In the genomic region with DNA sequence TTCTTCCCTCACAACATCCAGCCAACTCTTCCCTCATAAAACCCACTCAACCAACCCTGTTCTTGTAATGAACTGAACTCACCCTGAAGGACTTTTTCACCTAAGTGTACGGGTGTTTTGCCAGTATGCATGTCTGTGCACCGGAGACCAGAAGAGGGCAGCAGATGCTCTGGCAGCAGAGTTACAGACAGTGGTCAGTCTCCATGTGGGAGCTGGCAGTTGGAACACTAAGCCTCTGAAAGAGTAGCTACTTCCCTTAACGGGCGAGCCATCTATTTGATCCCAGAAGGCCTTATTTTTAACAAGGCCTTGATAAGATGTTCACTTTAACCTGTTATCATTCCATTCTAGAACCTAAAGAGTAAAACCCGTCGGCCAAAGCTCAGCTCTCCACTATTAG, we compare ENCODE assay signal across 9 mouse cellular contexts. TPM values are rescaled to one million over a fixed set of nuclear protein-coding genes. Genes with fewer than 3 reads are reported as not detected.
DNase-seq lines count a peak whose midpoint lies in the region; ATAC-seq and TF ChIP-seq lines count a peak whose summit lies in the region.
"Had no signal": no experiment of that assay in that cellular context is flagged by ENCODE, and none has a peak within 500 bp of the region (broad histone marks: within the 10 kb centered on the region; RNA-seq: fewer than 3 reads in every experiment).

No protein-coding gene starts in this region.

- peak; percentile 60 for TF ChIP-seq POLR2A in CH12.LX (IDR thresholded peaks at IDR 0.05; ENCODE audit: low read depth, low read length)

- dilution Hi-C loops in CH12.LX (cut with MboI; ENCODE audit: extremely low pct_ligation_motif_present, extremely low pct_unique_long_range_greater_than_20kb, low sequenced_read_pairs): no loop called here

- no peak overlapping the region for H3K27ac ChIP-seq in CH12.LX (ENCODE audit: insufficient read depth, low read depth)
- H3K27ac ChIP-seq in heart, embryonic 13.5 days (replicated peaks): no peak overlapping the region; the same call in 1 of the 2 replicates
- H3K27ac ChIP-seq: hindbrain, embryonic 15.5 days had no signal

- peaks cover 52 to 71% of the 10 kb centered on the region in 2 experiments for H3K36me3 ChIP-seq in CH12.LX (replicated peaks in 1 of 2; ENCODE audit: control insufficient read depth in 1 of 2, insufficient read depth in 1 of 2, low read length in 1 of 2)
- H3K36me3 ChIP-seq in heart, embryonic 13.5 days: peaks cover 65% of the 10 kb centered on the region

- in situ Hi-C loops in CH12.LX (cut with MboI; ENCODE audit: low pct_ligation_motif_present, low pct_unique_long_range_greater_than_20kb, low sequenced_read_pairs): no loop called here

- DNase-seq in gastrocnemius, adult 18-20 months (ENCODE audit: low spot score): peak; percentile 39
- no peak for DNase-seq in gastrocnemius, postnatal 25 days
- peak; percentile 89 for DNase-seq in CH12.LX (ENCODE audit: extremely low read depth)
- peak; percentile 80 to 81 for DNase-seq in cerebellum, postnatal 10 days
- peak; percentile 75 to 77 for DNase-seq in kidney, postnatal 25 days
- DNase-seq in testis, postnatal 14 days (ENCODE audit: low spot score): peak; percentile 33

- TF ChIP-seq EP300 in CH12.LX (IDR thresholded peaks at IDR 0.05; ENCODE audit: low read length): no peak

- H3K4me3 ChIP-seq in CH12.LX (replicated peaks in 1 of 3; ENCODE audit: low read depth in 2 of 3, low read length in 2 of 3, poor library complexity in 1 of 3): no peak overlapping the region
- H3K4me3 ChIP-seq in heart, embryonic 13.5 days: no peak overlapping the region
- H3K4me3 ChIP-seq: hindbrain, embryonic 15.5 days had no signal

- no peak overlapping the region for H3K9ac ChIP-seq in CH12.LX (ENCODE audit: insufficient read depth, low read depth)
- H3K9ac ChIP-seq in heart, embryonic 13.5 days: no peak overlapping the region
- H3K9ac ChIP-seq: hindbrain, embryonic 15.5 days had no signal

- H3K27me3 ChIP-seq in CH12.LX (replicated peaks): no peaks in the 10 kb centered on the region
- H3K27me3 ChIP-seq in heart, embryonic 13.5 days (replicated peaks): no peaks in the 10 kb centered on the region
- H3K27me3 ChIP-seq: hindbrain, embryonic 15.5 days had no signal

- no peak overlapping the region for H3K4me2 ChIP-seq in CH12.LX (ENCODE audit: insufficient read depth, low read depth, poor library complexity, severe bottlenecking)
- H3K4me2 ChIP-seq in heart, embryonic 13.5 days: no peak overlapping the region
- H3K4me2 ChIP-seq: hindbrain, embryonic 15.5 days had no signal

- peak; percentile 76 to 79 for TF ChIP-seq CTCF in CH12.LX (conservative IDR thresholded peaks at IDR 0.05 in 1 of 2, IDR thresholded peaks at IDR 0.05 in 1 of 2; ENCODE audit: low read depth in 2 of 2, low read length in 2 of 2)

- H3K4me1 ChIP-seq in CH12.LX (ENCODE audit: control insufficient read depth in 1 of 2, insufficient read depth in 2 of 2): peaks cover 3 to 41% of the 10 kb centered on the region in 2 experiments
- H3K4me1 ChIP-seq in heart, embryonic 13.5 days: peaks cover 37% of the 10 kb centered on the region

- TF ChIP-seq RAD21 in CH12.LX (IDR thresholded peaks at IDR 0.05; ENCODE audit: low read depth, low read length): peak; percentile 50

- H3K79me2 ChIP-seq in CH12.LX (replicated peaks; ENCODE audit: control insufficient read depth, extremely low read depth, insufficient read depth, poor library complexity, severe bottlenecking): peaks cover 23% of the 10 kb centered on the region

- no peaks in the 10 kb centered on the region for H3K9me3 ChIP-seq in CH12.LX (replicated peaks; ENCODE audit: low read length)
- H3K9me3 ChIP-seq in heart, embryonic 13.5 days: no peaks in the 10 kb centered on the region
- H3K9me3 ChIP-seq: hindbrain, embryonic 15.5 days had no signal

- WGBS in heart, embryonic 13.5 days: 58% methylated on average over 6 of the region's 6 CpGs

- ATAC-seq in heart, embryonic 13.5 days (ENCODE audit: extremely low read depth, insufficient number of reproducible peaks, low FRiP score, low TSS enrichment): 0 out of 2 replicates have a peak, but pooled peaks have one; percentile 39
- ATAC-seq in megakaryocyte progenitor cell, adult 5-6 weeks (replicated peaks; ENCODE audit: poor library complexity): peak; percentile 70

TF ChIP-seq in CH12.LX, 34 proteins besides CTCF, POLR2A, EP300 and RAD21 (continues in another document):
- TF ChIP-seq CHD2 (IDR thresholded peaks at IDR 0.05; ENCODE audit: low read length) (peak; percentile 26), TBP (conservative IDR thresholded peaks at IDR 0.05; ENCODE audit: low read depth, low read length) (no peak), TCF12 (IDR thresholded peaks at IDR 0.05; ENCODE audit: low read depth, low read length) (peak; percentile 39; the same call in 1 of the 2 replicates), JUND (conservative IDR thresholded peaks at IDR 0.05; ENCODE audit: low read depth, low read length) (no peak), ZC3H11A (IDR thresholded peaks at IDR 0.05; ENCODE audit: low read depth, low read length) (no peak), PAX5 (IDR thresholded peaks at IDR 0.05; ENCODE audit: low read length) (no peak), MYC (IDR thresholded peaks at IDR 0.05; ENCODE audit: low read depth, low read length) (peak; percentile 68; the same call in 1 of the 2 replicates), RCOR1 (conservative IDR thresholded peaks at IDR 0.05; ENCODE audit: low read depth, low read length) (no peak), MXI1 (IDR thresholded peaks at IDR 0.05; ENCODE audit: low read depth, low read length) (0 out of 2 replicates have a peak, but pooled peaks have one; percentile 39), SMC3 (IDR thresholded peaks at IDR 0.05; ENCODE audit: low read depth, low read length) (peak; percentile 42), ZNF384 (IDR thresholded peaks at IDR 0.05; ENCODE audit: low read depth, low read length) (no peak), CHD1 (IDR thresholded peaks at IDR 0.05; ENCODE audit: low read depth, low read length) (no peak), UBTF (IDR thresholded peaks at IDR 0.05; ENCODE audit: low read depth, low read length) (no peak), NELFE (IDR thresholded peaks at IDR 0.05; ENCODE audit: low read depth, low read length) (no peak), BHLHE40 (IDR thresholded peaks at IDR 0.05; ENCODE audit: low read depth, low read length) (no peak), IRF4 (IDR thresholded peaks at IDR 0.05; ENCODE audit: low read depth, low read length) (0 out of 2 replicates have a peak, but pooled peaks have one; percentile 33), USF1 (IDR thresholded peaks at IDR 0.05; ENCODE audit: low read depth, low read length) (no peak), MEF2A (IDR thresholded peaks at IDR 0.05; ENCODE audit: borderline replicate concordance, low read depth, low read length) (peak; percentile 37; the same call in 1 of the 2 replicates), POLR2AphosphoS2 (IDR thresholded peaks at IDR 0.05; ENCODE audit: low read depth, low read length) (peak; percentile 82), ETS1 (conservative IDR thresholded peaks at IDR 0.05; ENCODE audit: low read depth, low read length) (no peak), MAX (IDR thresholded peaks at IDR 0.05; ENCODE audit: low read length) (peak; percentile 54; the same call in 1 of the 2 replicates), ZMIZ1 (IDR thresholded peaks at IDR 0.05; ENCODE audit: low read depth, low read length) (0 out of 2 replicates have a peak, but pooled peaks have one; percentile 25), KAT2A (IDR thresholded peaks at IDR 0.05; ENCODE audit: insufficient replicate concordance, low read length) (no peak), E2F4 (IDR thresholded peaks at IDR 0.05; ENCODE audit: insufficient replicate concordance, low read depth, low read length) (no peak), MAZ (IDR thresholded peaks at IDR 0.05; ENCODE audit: low read depth, low read length) (no peak), GABPA (IDR thresholded peaks at IDR 0.05; ENCODE audit: insufficient replicate concordance, low read depth, low read length) (no peak), HCFC1 (IDR thresholded peaks at IDR 0.05; ENCODE audit: low read depth, low read length) (no peak), MAFK (IDR thresholded peaks at IDR 0.05; ENCODE audit: insufficient replicate concordance, low read length) (no peak), USF2 (conservative IDR thresholded peaks at IDR 0.05; ENCODE audit: low read depth, low read length) (no peak; the same call in 1 of the 2 replicates), ELF1 (IDR thresholded peaks at IDR 0.05; ENCODE audit: low read depth, low read length) (peak; percentile 38; the same call in 1 of the 2 replicates)

RNA-seq across cellular contexts. Expression of a gene that starts 1.4 kb away (rescaled TPM):
- total RNA-seq in gastrocnemius, adult 18-20 months (2021): under 1 TPM in 1 of 2 experiments, not detected in 1; 0.09 TPM
- total RNA-seq in gastrocnemius, postnatal 25 days (2021): not detected
- total RNA-seq in CH12.LX (2012; rRNA removed) (0.42 and 0.67 TPM in 2 replicates), CH12.LX (2014; rRNA removed) (0.16 and 0.41 TPM in 2 replicates)
- polyA plus RNA-seq in CH12.LX (2012; ENCODE audit: insufficient read length, low read depth): 0.14 and 0.34 TPM in 2 replicates
- 0.10 and 0.12 TPM in 2 replicates for polyA plus RNA-seq in heart, embryonic 13.5 days (2015; fragmentation: Nextera tagmentation; extraction: Ambion mirVana)
- not detected in 2 replicates for total RNA-seq in megakaryocyte progenitor cell, adult 5-6 weeks (2015)
- total RNA-seq in megakaryocyte progenitor cell, adult 5-6 weeks (2017): 0.25 TPM in 1 of 2 replicates, not detected in the other

RNA-seq across cellular contexts. Expression of a gene that starts 8.2 kb away (rescaled TPM):
- 10 to 100 TPM; 51.9 to 61.6 TPM for total RNA-seq in gastrocnemius, adult 18-20 months (2021)
- total RNA-seq in gastrocnemius, postnatal 25 days (2021): 10 to 100 TPM; 64.1 to 65.0 TPM
- total RNA-seq in CH12.LX (2012; rRNA removed) (223 and 255 TPM in 2 replicates), CH12.LX (2014; rRNA removed) (316 and 370 TPM in 2 replicates)
- polyA plus RNA-seq in CH12.LX (2012; ENCODE audit: insufficient read length, low read depth): 243 and 256 TPM in 2 replicates
- 50.3 and 55.1 TPM in 2 replicates for polyA plus RNA-seq in heart, embryonic 13.5 days (2015; fragmentation: Nextera tagmentation; extraction: Ambion mirVana)
- total RNA-seq in megakaryocyte progenitor cell, adult 5-6 weeks (2015): 121 and 132 TPM in 2 replicates
- total RNA-seq in megakaryocyte progenitor cell, adult 5-6 weeks (2017): 129 and 171 TPM in 2 replicates

RNA-seq across cellular contexts. Expression of a gene that starts 39.8 kb away (rescaled TPM):
- 100 to 1,000 TPM; 316 to 427 TPM for total RNA-seq in gastrocnemius, adult 18-20 months (2021)
- 100 to 1,000 TPM; 256 to 346 TPM for total RNA-seq in gastrocnemius, postnatal 25 days (2021)
- total RNA-seq in CH12.LX (2012; rRNA removed) (78.5 and 111 TPM in 2 replicates), CH12.LX (2014; rRNA removed) (224 and 249 TPM in 2 replicates)
- polyA plus RNA-seq in CH12.LX (2012; ENCODE audit: insufficient read length, low read depth): 199 and 240 TPM in 2 replicates
- 179 and 194 TPM in 2 replicates for polyA plus RNA-seq in heart, embryonic 13.5 days (2015; fragmentation: Nextera tagmentation; extraction: Ambion mirVana)
- total RNA-seq in megakaryocyte progenitor cell, adult 5-6 weeks (2015): 65.5 and 70.0 TPM in 2 replicates
- 216 TPM in 2 replicates for total RNA-seq in megakaryocyte progenitor cell, adult 5-6 weeks (2017)
